22 mouse cellular contexts compared by ENCODE assay signal in the genomic region with DNA sequence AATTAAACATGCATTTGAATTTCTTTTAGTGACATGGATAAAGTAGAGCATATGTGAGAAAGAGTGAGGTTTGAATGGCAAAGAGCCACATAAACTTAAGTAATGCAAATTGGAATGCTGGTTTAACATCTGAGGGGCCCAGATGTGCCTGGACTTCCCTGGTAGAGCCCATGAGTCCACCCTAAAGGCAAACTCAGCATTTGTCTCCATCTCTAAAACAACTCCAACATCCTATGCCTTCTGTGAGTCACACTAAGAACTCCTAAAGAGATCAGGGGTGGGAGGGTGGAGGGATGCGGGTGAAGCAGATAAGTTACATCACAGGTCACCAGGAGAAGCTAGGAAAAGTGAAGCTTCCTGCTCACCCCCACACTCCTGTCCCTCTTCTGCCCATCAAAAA.
"Had no signal": no experiment of that assay in that cellular context is flagged by ENCODE, and none has a peak within 500 bp of the region (broad histone marks: within the 10 kb centered on the region; RNA-seq: fewer than 3 reads in every experiment).

No protein-coding gene starts in this region.

- H3K4me1 ChIP-seq: stomach, embryonic 15.5 days had no signal

- H3K9ac ChIP-seq: limb, embryonic 12.5 days; limb, embryonic 15.5 days; liver, embryonic 14.5 days; liver, postnatal 0 days; lung, embryonic 14.5 days; midbrain, embryonic 13.5 days; neural tube, embryonic 13.5 days; stomach, embryonic 15.5 days had no signal

- H3K36me3 ChIP-seq: limb, embryonic 12.5 days; limb, embryonic 15.5 days; midbrain, embryonic 13.5 days; neural tube, embryonic 13.5 days; stomach, embryonic 15.5 days had no signal

- H3K27ac ChIP-seq: kidney, postnatal 0 days; layer of hippocampus, adult 2 months; limb, embryonic 15.5 days; liver, embryonic 14.5 days; macrophage; stomach, embryonic 15.5 days had no signal

- H3K4me3 ChIP-seq: layer of hippocampus, adult 2 months; limb, embryonic 12.5 days; limb, embryonic 15.5 days; midbrain, embryonic 13.5 days; myocyte; neural tube, embryonic 13.5 days; stomach, embryonic 15.5 days had no signal

- DNase-seq: kidney, adult 18-20 months; kidney, adult 9 months; kidney, postnatal 25 days; layer of hippocampus, adult 9-11 months; liver, postnatal 0 days; lung, embryonic 14.5 days; retina, postnatal 1 day; right cerebral cortex, postnatal 25 days; spleen, adult 18-20 months; thymus, postnatal 25 days had no signal

- H3K27me3 ChIP-seq: limb, embryonic 12.5 days; limb, embryonic 15.5 days; midbrain, embryonic 13.5 days; neural tube, embryonic 13.5 days; stomach, embryonic 15.5 days had no signal

- H3K9me3 ChIP-seq: limb, embryonic 12.5 days; limb, embryonic 15.5 days; midbrain, embryonic 13.5 days; neural tube, embryonic 13.5 days; stomach, embryonic 15.5 days had no signal

- ATAC-seq: liver, postnatal 0 days; lung, postnatal 0 days had no signal

- H3K4me2 ChIP-seq: limb, embryonic 12.5 days; limb, embryonic 15.5 days; liver, embryonic 11.5 days; lung, embryonic 14.5 days; midbrain, embryonic 13.5 days; neural tube, embryonic 13.5 days; stomach, embryonic 15.5 days had no signal
